ENCODE assay signal across 24 mouse cellular contexts in genomic region chr16:50601947-50602346, GRCm38 (mm10). TPM values are rescaled to one million over a fixed set of nuclear protein-coding genes. Genes with fewer than 3 reads are reported as not detected.
DNase-seq lines count a peak whose midpoint lies in the region; ATAC-seq and TF ChIP-seq lines count a peak whose summit lies in the region.
"Had no signal": no experiment of that assay in that cellular context is flagged by ENCODE, and none has a peak within 500 bp of the region (broad histone marks: within the 10 kb centered on the region; RNA-seq: fewer than 3 reads in every experiment).

No protein-coding gene starts in this region.

- no peaks in the 10 kb centered on the region for H3K9me3 ChIP-seq in heart, embryonic 13.5 days
- H3K9me3 ChIP-seq in kidney, embryonic 15.5 days (replicated peaks): no peaks in the 10 kb centered on the region
- H3K9me3 ChIP-seq: embryonic facial prominence, embryonic 15.5 days; forebrain, embryonic 15.5 days; G1E; hindbrain, embryonic 12.5 days had no signal

- no peak for DNase-seq in heart, adult 11 months
- DNase-seq in kidney, adult 9 months: no peak
- peak; percentile 42 for DNase-seq in 3T3-L1 (ENCODE audit: low read depth, low spot score)
- no peak for DNase-seq in cerebellum, adult 9-11 months
- DNase-seq: adrenal gland, adult 8-10 months; adrenal gland, postnatal 36 days; B cell, adult 2 months; cerebellum, adult 2 months; cerebellum, postnatal 14 days; gastrocnemius, postnatal 10 days; heart, postnatal 36 days had no signal

- ATAC-seq in heart, embryonic 13.5 days (ENCODE audit: extremely low read depth, insufficient number of reproducible peaks, low FRiP score, low TSS enrichment): no peak
- peak; percentile 57; the same call in 1 of the 2 replicates for ATAC-seq in kidney, embryonic 15.5 days (replicated peaks; ENCODE audit: low FRiP score)
- ATAC-seq: CD4-positive, CD25-positive, alpha-beta regulatory T cell, adult 4 months; forebrain, embryonic 15.5 days; hindbrain, embryonic 16.5 days; inflammation-experienced regulatory T-cells, adult 6 months; intestine, postnatal 0 days had no signal

- H3K4me2 ChIP-seq in heart, embryonic 13.5 days: 0 out of 2 replicates have a peak overlapping the region, but pooled peaks have one; percentile 5
- H3K4me2 ChIP-seq in kidney, embryonic 15.5 days: no peak overlapping the region
- H3K4me2 ChIP-seq: embryonic facial prominence, embryonic 15.5 days; forebrain, embryonic 15.5 days; hindbrain, embryonic 12.5 days had no signal

- peaks cover 6% of the 10 kb centered on the region; the same call in 1 of the 2 replicates for H3K4me1 ChIP-seq in heart, embryonic 13.5 days
- H3K4me1 ChIP-seq in kidney, embryonic 15.5 days: peaks cover 7% of the 10 kb centered on the region; the same call in 1 of the 2 replicates
- peaks cover 2% of the 10 kb centered on the region; the same call in 1 of the 2 replicates for H3K4me1 ChIP-seq in embryonic fibroblast, embryonic 13.5 days (ENCODE audit: control insufficient read depth, insufficient read depth, low read length)
- H3K4me1 ChIP-seq: embryonic facial prominence, embryonic 15.5 days; forebrain, embryonic 15.5 days; hindbrain, embryonic 12.5 days had no signal

- TF ChIP-seq POLR2A in embryonic fibroblast, embryonic 13.5 days (IDR thresholded peaks at IDR 0.05; ENCODE audit: low read depth, low read length): no peak

- no peak overlapping the region for H3K27ac ChIP-seq in heart, embryonic 13.5 days (replicated peaks)
- no peak overlapping the region for H3K27ac ChIP-seq in kidney, embryonic 15.5 days
- H3K27ac ChIP-seq in embryonic fibroblast, embryonic 13.5 days (ENCODE audit: insufficient read depth, low read length): peak overlapping the region; percentile 58; the same call in 1 of the 2 replicates
- H3K27ac ChIP-seq: embryonic facial prominence, embryonic 15.5 days; forebrain, embryonic 15.5 days; hindbrain, embryonic 12.5 days had no signal

- H3K27me3 ChIP-seq in heart, embryonic 13.5 days (replicated peaks): no peaks in the 10 kb centered on the region
- H3K27me3 ChIP-seq in kidney, embryonic 15.5 days: peaks cover 8% of the 10 kb centered on the region; the same call in 1 of the 2 replicates
- H3K27me3 ChIP-seq: embryonic facial prominence, embryonic 15.5 days; forebrain, embryonic 15.5 days; hindbrain, embryonic 12.5 days had no signal

- TF ChIP-seq CTCF in embryonic fibroblast, embryonic 13.5 days (IDR thresholded peaks at IDR 0.05; ENCODE audit: borderline replicate concordance, insufficient read depth, low read length): no peak

- no peak overlapping the region for H3K9ac ChIP-seq in heart, embryonic 13.5 days
- no peak overlapping the region for H3K9ac ChIP-seq in kidney, embryonic 15.5 days
- H3K9ac ChIP-seq: embryonic facial prominence, embryonic 15.5 days; forebrain, embryonic 15.5 days; hindbrain, embryonic 12.5 days had no signal

- H3K4me3 ChIP-seq in heart, embryonic 13.5 days: no peak overlapping the region
- no peak overlapping the region for H3K4me3 ChIP-seq in kidney, embryonic 15.5 days (replicated peaks)
- H3K4me3 ChIP-seq in embryonic fibroblast, embryonic 13.5 days (ENCODE audit: insufficient read depth, low read length): no peak overlapping the region
- H3K4me3 ChIP-seq: embryonic facial prominence, embryonic 15.5 days; forebrain, embryonic 15.5 days; hindbrain, embryonic 12.5 days had no signal

- H3K36me3 ChIP-seq in heart, embryonic 13.5 days: no peaks in the 10 kb centered on the region
- H3K36me3 ChIP-seq in kidney, embryonic 15.5 days: no peaks in the 10 kb centered on the region
- H3K36me3 ChIP-seq: embryonic facial prominence, embryonic 15.5 days; forebrain, embryonic 15.5 days; G1E; hindbrain, embryonic 12.5 days had no signal

- WGBS in heart, embryonic 13.5 days: 41% methylated on average over 3 of the region's 3 CpGs
- WGBS in kidney, embryonic 15.5 days: 28% methylated on average over 3 of the region's 3 CpGs

RNA-seq across cellular contexts. Expression of gene Ccdc54, which starts 11.0 kb away (rescaled TPM):
- polyA plus RNA-seq in heart, embryonic 13.5 days (2015; fragmentation: Nextera tagmentation; extraction: Ambion mirVana): not detected in 2 replicates
- polyA plus RNA-seq in kidney, embryonic 15.5 days (2015; fragmentation: Nextera tagmentation; extraction: Ambion mirVana): not detected in 2 replicates
- not detected in 2 replicates for polyA plus RNA-seq in embryonic fibroblast, embryonic 13.5 days (2011; ENCODE audit: insufficient read length, low read depth, missing spikeins)
- polyA plus RNA-seq: CD4-positive, CD25-positive, alpha-beta regulatory T cell, adult 4 months; cerebellum, adult 2 months; embryonic facial prominence, embryonic 11.5 days; embryonic facial prominence, embryonic 15.5 days; forebrain, embryonic 11.5 days; forebrain, embryonic 15.5 days; G1E; hindbrain, embryonic 12.5 days; hindbrain, embryonic 16.5 days; inflammation-experienced regulatory T-cells, adult 6 months; intestine, postnatal 0 days had no signal
